Mouse (Mus musculus) limb, embryonic 14.5 days (tissue): ENCODE measurements around the gene Ercc8. TPM values are rescaled to one million over a fixed set of nuclear protein-coding genes. Genes with fewer than 3 reads are reported as not detected.

Experiments used
- ATAC-seq: fragments of 200-750 bp; cut with Nextera tagmentation; 2 replicates; pipeline ENCODE4 v1.8.0; 2017; ENCODE audit warnings: low read depth, moderate number of reproducible peaks, moderate TSS enrichment; ENCODE audit not compliant: low FRiP score
- DNase-seq: peaks from one replicate; pipeline ENCODE4 v3.0.0-alpha.2; 2015; ENCODE audit warnings: low spot score
- H3K27ac ChIP-seq: fragments of 300-500 bp; sonication (generic); replicated peaks from 2 replicates; pipeline ENCODE4 v1.5.1; 2014; ENCODE audit warnings: low read depth, mild to moderate bottlenecking, low read length, moderate library complexity, mixed read lengths
- H3K27me3 ChIP-seq: fragments of 300-500 bp; sonication (generic); 2 replicates; pipeline ENCODE4 v1.6.1; 2014; ENCODE audit warnings: low read length, mixed read lengths; ENCODE audit not compliant: control insufficient read depth, insufficient read depth
- H3K36me3 ChIP-seq: fragments of 300-500 bp; sonication (generic); 2 replicates; pipeline ENCODE4 v1.6.1; 2014; ENCODE audit warnings: mild to moderate bottlenecking, low read length, moderate library complexity, mixed read lengths; ENCODE audit not compliant: control insufficient read depth, insufficient read depth
- H3K4me1 ChIP-seq: fragments of 300-500 bp; sonication (generic); 2 replicates; pipeline ENCODE4 v1.6.1; 2014; ENCODE audit warnings: antibody characterized with exemption, low read length, mixed read lengths; ENCODE audit not compliant: control insufficient read depth, insufficient read depth
- H3K4me2 ChIP-seq: fragments of 300-500 bp; sonication (generic); replicated peaks from 2 replicates; pipeline ENCODE4 v1.6.1; 2014; ENCODE audit warnings: low read depth, mild to moderate bottlenecking, low read length, moderate library complexity; ENCODE audit not compliant: severe bottlenecking
- H3K4me3 ChIP-seq: fragments of 300-500 bp; sonication (generic); replicated peaks from 2 replicates; pipeline ENCODE4 v1.5.1; 2014; ENCODE audit warnings: low read length
- H3K9ac ChIP-seq: fragments of 300-500 bp; sonication (generic); 2 replicates; pipeline ENCODE4 v1.6.1; 2014; ENCODE audit warnings: mild to moderate bottlenecking, low read depth, low read length, moderate library complexity; ENCODE audit not compliant: severe bottlenecking
- H3K9me3 ChIP-seq: fragments of 300-500 bp; sonication (generic); 2 replicates; pipeline ENCODE4 v1.6.1; 2016; ENCODE audit warnings: low read length; ENCODE audit not compliant: control insufficient read depth
- POLR2A ChIP-seq: fragments of 200-500 bp; IDR thresholded peaks from 2 replicates; pipeline ENCODE4 v1.8.0; 2012; ENCODE audit warnings: inconsistent platforms, mild to moderate bottlenecking, moderate library complexity, borderline replicate concordance; ENCODE audit not compliant: insufficient read depth, insufficient read length; ENCODE audit errors: extremely low read depth
- WGBS: fragments of 180-500 bp; shearing (Covaris S2); extraction: QIAGEN DNeasy Blood & Tissue Kit; methylation state at CpG from one replicate; pipeline ENCODE4 v1.1.7; 2014; 5-methylcytosine and 5-hydroxymethylcytosine counted together
- polyA plus RNA-seq, 2 experiments: library from polyadenylated mRNA; depleted of rRNA in 1 of 2; stranded (reverse) in 1 of 2; unstranded in 1 of 2; fragments of >200 nt; fragmentation: Nextera tagmentation in 1 of 2; extraction: Ambion mirVana in 1 of 2; gene quantifications; 2 replicates each; pipeline versions ENCODE4 v1.2.1 to v1.2.3; 2012 to 2014

Ercc8 gene
- polyA plus RNA-seq (2012; rRNA removed) (16.1 and 17.3 TPM in 2 replicates), polyA plus RNA-seq (2014; fragmentation: Nextera tagmentation; extraction: Ambion mirVana) (20.1 and 24.2 TPM in 2 replicates)

DNA sequence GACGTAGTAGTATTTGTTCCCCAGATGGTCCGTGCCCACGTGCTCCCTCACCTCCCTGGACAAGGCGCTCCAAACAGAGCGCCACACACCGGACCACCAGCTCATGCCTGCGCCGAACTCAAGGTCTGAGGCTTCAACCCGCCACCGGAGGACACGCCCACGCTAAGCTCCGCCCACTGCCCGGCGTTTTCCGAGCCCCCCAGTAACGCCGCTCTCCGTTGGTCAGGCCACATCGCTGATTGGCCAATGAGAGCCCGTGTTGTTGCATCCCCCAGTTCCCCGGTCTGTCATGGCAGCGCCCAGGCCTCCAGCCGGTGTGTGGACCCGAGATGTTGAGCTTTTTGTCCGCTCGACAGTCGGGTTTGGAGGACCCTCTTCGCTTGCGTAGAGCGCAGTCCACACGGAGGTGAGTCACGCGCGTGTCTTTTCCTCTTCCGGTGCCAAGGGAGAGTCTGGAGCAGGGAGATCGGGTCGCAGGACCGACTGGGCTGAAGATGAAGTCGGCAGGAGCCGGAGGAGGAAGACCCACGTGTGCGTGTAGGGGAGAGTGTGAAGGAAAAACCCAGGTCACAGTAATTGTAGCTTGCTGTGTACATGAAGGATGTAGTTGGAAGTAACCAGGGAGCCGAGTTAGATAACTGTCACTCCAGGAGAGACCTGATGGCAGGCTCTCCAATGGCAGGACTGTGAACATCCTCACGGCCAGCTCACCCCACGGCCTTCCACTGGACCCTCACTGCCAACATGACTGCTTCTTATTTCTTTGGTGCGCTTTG is at the start of gene Ercc8, which contains the start of gene Ndufaf2:
Ercc8 (plus strand) TSS at position 267 of the 776 bp plus-strand sequence.
Ndufaf2 (minus strand) TSS at position 159 of the 776 bp plus-strand sequence.
- peaks cover 14% of the 10 kb centered on the region; the same call in 1 of the 2 replicates for H3K36me3 ChIP-seq
- WGBS, result under 1% methylated on average over 47 of the region's 47 CpGs
- peak within 1 kb of the TSS; percentile 65 for H3K9ac ChIP-seq
- H3K4me2 ChIP-seq, result peak within 1 kb of the TSS; percentile 82
- H3K9me3 ChIP-seq, result no peaks in the 10 kb centered on the region
- peak; percentile 100 for ATAC-seq
- peaks cover 9% of the 10 kb centered on the region for H3K4me1 ChIP-seq
- no peaks in the 10 kb centered on the region for H3K27me3 ChIP-seq
- no peak for TF ChIP-seq POLR2A
- H3K4me3 ChIP-seq, result peak within 1 kb of the TSS; percentile 86
- DNase-seq, result peak; percentile 96
- no peak within 1 kb of the TSS for H3K27ac ChIP-seq

DNA sequence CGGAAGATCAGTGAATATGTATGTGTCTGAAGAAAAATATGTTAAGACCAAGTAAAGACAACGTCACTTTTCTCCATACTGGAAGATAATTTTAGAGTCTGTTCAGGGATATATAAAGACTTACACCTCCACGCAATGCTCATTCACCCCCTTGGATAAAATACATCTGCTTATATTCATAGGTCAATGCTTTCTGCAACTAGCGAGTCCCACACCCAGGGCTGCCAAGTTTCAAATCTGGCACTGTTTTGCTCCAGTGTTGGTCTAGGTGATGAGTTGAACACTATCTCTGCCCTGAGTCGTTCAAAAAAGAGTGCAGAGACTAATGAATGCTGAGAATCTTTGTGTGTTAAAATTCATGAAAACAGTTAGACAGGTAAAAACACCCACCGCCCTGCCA is 47.6 kb upstream of the Ercc8 start:
- TF ChIP-seq POLR2A, result no peak
- H3K9me3 ChIP-seq, result no peaks in the 10 kb centered on the region
- H3K27me3 ChIP-seq, result no peaks in the 10 kb centered on the region
- no peak overlapping the region for H3K27ac ChIP-seq
- no peak for DNase-seq
- no peaks in the 10 kb centered on the region for H3K4me1 ChIP-seq
- H3K4me3 ChIP-seq, result no peak overlapping the region
- no peaks in the 10 kb centered on the region for H3K36me3 ChIP-seq
- no peak for ATAC-seq
- H3K4me2 ChIP-seq, result no peak overlapping the region
- 88% methylated on average over 6 of the region's 6 CpGs for WGBS
- H3K9ac ChIP-seq, result no peak overlapping the region

DNA sequence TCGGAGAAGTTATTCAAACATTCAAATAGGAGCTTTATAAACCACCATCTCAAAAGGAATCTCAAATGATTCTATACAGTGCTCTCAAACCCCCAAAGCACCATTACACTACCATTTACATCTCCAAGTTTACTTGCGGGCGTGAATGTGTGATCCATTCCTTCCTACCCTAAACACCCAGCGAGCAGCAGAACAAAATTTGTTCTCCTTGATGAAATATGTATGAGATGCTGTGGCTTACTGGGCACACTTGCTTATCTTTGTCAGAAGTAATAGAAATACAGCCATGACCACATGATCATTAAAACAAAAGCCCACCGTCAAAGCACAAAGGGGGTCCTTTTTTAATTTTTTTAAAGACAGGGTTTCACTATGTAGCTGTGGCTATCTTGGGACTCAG is 45.0 kb upstream of the Ercc8 start:
- Histone ChIP-seq H3K4me3 (no peak overlapping the region), H3K36me3 (no peaks in the 10 kb centered on the region), H3K4me1 (no peaks in the 10 kb centered on the region), H3K9ac (no peak overlapping the region), H3K27ac (no peak overlapping the region), H3K4me2 (no peak overlapping the region), H3K9me3 (no peaks in the 10 kb centered on the region), H3K27me3 (no peaks in the 10 kb centered on the region)
- WGBS, result 92% methylated on average over 5 of the region's 5 CpGs
- DNase-seq (no peak), ATAC-seq (no peak)
- TF ChIP-seq POLR2A, result no peak

DNA sequence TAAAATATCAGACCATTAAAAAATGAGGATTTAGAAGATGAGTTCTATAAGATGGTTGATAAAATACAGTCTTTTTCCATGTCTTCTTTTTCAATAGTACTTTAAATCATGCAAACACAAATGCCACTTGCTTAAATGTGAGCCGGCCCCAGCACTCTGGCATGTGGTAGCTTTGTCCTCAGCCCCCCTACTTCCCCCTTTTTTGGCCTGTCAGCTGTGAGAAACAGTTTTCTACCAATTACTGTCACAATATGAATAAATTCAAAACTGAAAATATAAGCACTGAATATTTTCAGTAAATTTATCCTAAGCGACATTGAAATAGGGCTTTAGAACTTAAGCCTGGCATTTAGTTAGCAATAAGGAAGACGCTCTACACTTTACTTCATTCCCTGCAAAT is 44.3 kb upstream of the Ercc8 start:
- no peak for TF ChIP-seq POLR2A
- Histone ChIP-seq H3K4me1 (no peaks in the 10 kb centered on the region), H3K4me2 (no peak overlapping the region), H3K4me3 (no peak overlapping the region), H3K9ac (no peak overlapping the region), H3K36me3 (no peaks in the 10 kb centered on the region), H3K27ac (no peak overlapping the region), H3K27me3 (no peaks in the 10 kb centered on the region), H3K9me3 (no peaks in the 10 kb centered on the region)
- no peak for DNase-seq
- 85% methylated on average over 3 of the region's 3 CpGs for WGBS
- no peak for ATAC-seq

DNA sequence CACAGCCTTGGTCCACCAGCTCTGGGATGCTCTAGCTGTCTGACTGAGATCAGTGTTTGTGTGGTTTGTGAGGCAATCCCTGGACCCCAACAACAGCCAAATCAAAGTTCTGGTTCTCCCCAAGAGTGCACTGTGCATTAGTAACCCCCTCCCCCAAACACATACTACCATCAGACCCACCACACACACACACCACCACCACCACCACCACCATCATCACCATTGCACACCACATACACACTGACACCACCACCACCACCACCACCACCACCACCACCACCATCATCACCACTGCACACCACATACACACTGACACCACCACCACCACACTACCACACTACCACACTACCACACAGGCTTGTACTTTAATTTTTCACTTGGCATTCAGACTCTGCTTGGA is 40.9 kb upstream of the Ercc8 start:
- no peak overlapping the region for H3K9ac ChIP-seq
- no peak overlapping the region for H3K4me2 ChIP-seq
- H3K4me3 ChIP-seq, result no peak overlapping the region
- H3K36me3 ChIP-seq, result no peaks in the 10 kb centered on the region
- no peaks in the 10 kb centered on the region for H3K4me1 ChIP-seq
- DNase-seq (no peak), ATAC-seq (no peak)
- no peak for TF ChIP-seq POLR2A
- H3K27me3 ChIP-seq, result no peaks in the 10 kb centered on the region
- no peaks in the 10 kb centered on the region for H3K9me3 ChIP-seq
- no peak overlapping the region for H3K27ac ChIP-seq

DNA sequence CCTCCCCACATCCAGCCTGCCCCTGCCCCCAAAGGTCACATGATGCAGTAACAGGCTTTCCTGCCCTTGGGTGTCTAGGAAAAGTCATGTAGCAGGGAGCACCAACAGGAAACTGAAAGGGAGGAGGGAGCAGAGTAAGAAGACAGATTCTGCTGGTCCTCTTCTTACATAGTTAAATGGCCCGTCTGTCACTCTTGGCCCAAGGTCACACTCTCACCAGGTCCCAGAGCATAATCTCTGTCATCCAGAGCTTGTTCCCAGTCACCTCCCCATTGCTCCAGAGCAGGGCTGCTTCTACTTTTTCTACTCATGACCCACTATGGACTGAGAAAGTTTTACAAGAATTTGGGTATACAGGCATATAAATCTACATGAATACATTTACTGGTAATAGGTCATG is 40.3 kb upstream of the Ercc8 start:
- Histone ChIP-seq H3K4me2 (no peak overlapping the region), H3K27ac (no peak overlapping the region), H3K36me3 (no peaks in the 10 kb centered on the region), H3K9ac (no peak overlapping the region), H3K4me3 (no peak overlapping the region), H3K27me3 (no peaks in the 10 kb centered on the region), H3K9me3 (no peaks in the 10 kb centered on the region), H3K4me1 (0 out of 2 replicates have a peak, but pooled peaks cover 1% of the 10 kb centered on the region)
- ATAC-seq (no peak), DNase-seq (no peak)
- no peak for TF ChIP-seq POLR2A
- WGBS, result 70% methylated on average over 1 of the region's 1 CpGs
